Comparison of ENCODE assay signal across 21 mouse cellular contexts in the genomic region with DNA sequence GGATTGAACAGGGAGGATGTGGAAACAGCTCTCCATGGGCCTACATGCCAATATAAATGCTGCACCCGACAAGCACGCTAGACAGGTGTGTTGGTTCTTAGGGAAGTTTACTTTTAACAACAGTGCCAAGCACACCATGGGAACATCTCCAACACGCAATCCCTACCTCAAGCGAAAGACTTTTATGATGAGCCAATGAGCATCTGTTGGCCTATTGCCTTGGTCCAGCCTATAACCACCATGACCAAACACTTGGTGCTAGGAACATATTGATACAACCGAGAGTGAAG. TPM values are rescaled to one million over a fixed set of nuclear protein-coding genes. Genes with fewer than 3 reads are reported as not detected.
DNase-seq lines count a peak whose midpoint lies in the region; ATAC-seq and TF ChIP-seq lines count a peak whose summit lies in the region.
"Had no signal": no experiment of that assay in that cellular context is flagged by ENCODE, and none has a peak within 500 bp of the region (broad histone marks: within the 10 kb centered on the region; RNA-seq: fewer than 3 reads in every experiment).

No protein-coding gene starts in this region.

- ATAC-seq in kidney, embryonic 16.5 days (ENCODE audit: low FRiP score, low TSS enrichment): no peak
- peak; percentile 22; the same call in 1 of the 2 replicates for ATAC-seq in lung, embryonic 14.5 days (ENCODE audit: insufficient read depth)
- ATAC-seq in stomach, embryonic 16.5 days (ENCODE audit: insufficient read depth, low FRiP score): no peak
- ATAC-seq in stomach, postnatal 0 days (ENCODE audit: low FRiP score, low TSS enrichment): no peak
- ATAC-seq: CD4-positive, CD25-positive, alpha-beta regulatory T cell, adult 4 months; forebrain, embryonic 15.5 days had no signal

- DNase-seq in kidney, postnatal 36 days: no peak
- no peak for DNase-seq in lung, embryonic 14.5 days
- no peak for DNase-seq in lung, postnatal 4 days
- no peak for DNase-seq in stomach, postnatal 0 days (ENCODE audit: low spot score)
- peak; percentile 67 for DNase-seq in large intestine, adult 2 months (ENCODE audit: low read depth, low spot score)
- DNase-seq in frontal cortex, postnatal 10 days (ENCODE audit: low spot score in 2 of 2): no peak
- DNase-seq: adrenal gland, adult 2 months; adrenal gland, postnatal 14 days; cerebellum, adult 9-11 months; gastrocnemius, postnatal 36 days; heart, adult 11 months had no signal

- 96% methylated on average over 5 of the region's 5 CpGs for WGBS in kidney, embryonic 16.5 days
- 63% methylated on average over 5 of the region's 5 CpGs for WGBS in lung, embryonic 14.5 days
- WGBS in stomach, embryonic 16.5 days: 86% methylated on average over 5 of the region's 5 CpGs
- WGBS in stomach, postnatal 0 days: 76% methylated on average over 5 of the region's 5 CpGs
- 29% methylated on average over 5 of the region's 5 CpGs for WGBS in large intestine, adult 2 months

- no peak for TF ChIP-seq EP300 in stomach, postnatal 0 days (optimal IDR thresholded peaks at IDR 0.05)

- H3K36me3 ChIP-seq in kidney, embryonic 16.5 days (ENCODE audit: insufficient read depth, low read length): no peaks in the 10 kb centered on the region
- no peaks in the 10 kb centered on the region for H3K36me3 ChIP-seq in lung, embryonic 14.5 days (ENCODE audit: insufficient read depth)
- H3K36me3 ChIP-seq in stomach, embryonic 16.5 days (ENCODE audit: control insufficient read depth, insufficient read depth, low read length): no peaks in the 10 kb centered on the region
- no peaks in the 10 kb centered on the region for H3K36me3 ChIP-seq in stomach, postnatal 0 days (ENCODE audit: control insufficient read depth, insufficient read depth, low read length)
- H3K36me3 ChIP-seq: embryonic facial prominence, embryonic 12.5 days; embryonic facial prominence, embryonic 15.5 days; forebrain, embryonic 12.5 days; forebrain, embryonic 15.5 days; heart, embryonic 12.5 days had no signal

- TF ChIP-seq CTCF in lung, embryonic 14.5 days (IDR thresholded peaks at IDR 0.05; ENCODE audit: low read depth): no peak
- TF ChIP-seq CTCF in stomach, postnatal 0 days (IDR thresholded peaks at IDR 0.05; ENCODE audit: low read depth): no peak

- no peak overlapping the region for H3K4me2 ChIP-seq in kidney, embryonic 16.5 days (replicated peaks; ENCODE audit: low read depth, low read length)
- no peak overlapping the region for H3K4me2 ChIP-seq in lung, embryonic 14.5 days
- H3K4me2 ChIP-seq in stomach, embryonic 16.5 days (ENCODE audit: low read depth, low read length): no peak overlapping the region
- H3K4me2 ChIP-seq in stomach, postnatal 0 days (replicated peaks; ENCODE audit: low read depth): no peak overlapping the region
- H3K4me2 ChIP-seq: embryonic facial prominence, embryonic 12.5 days; embryonic facial prominence, embryonic 15.5 days; forebrain, embryonic 12.5 days; forebrain, embryonic 15.5 days; heart, embryonic 12.5 days; hindbrain, embryonic 14.5 days had no signal

- peaks cover 12% of the 10 kb centered on the region for H3K4me1 ChIP-seq in kidney, embryonic 16.5 days (ENCODE audit: insufficient read depth, low read length)
- peaks cover 21% of the 10 kb centered on the region for H3K4me1 ChIP-seq in lung, embryonic 14.5 days (ENCODE audit: insufficient read depth)
- H3K4me1 ChIP-seq in stomach, embryonic 16.5 days (ENCODE audit: control insufficient read depth, insufficient read depth, low read length): peaks cover 2% of the 10 kb centered on the region
- H3K4me1 ChIP-seq in stomach, postnatal 0 days (replicated peaks; ENCODE audit: control insufficient read depth, insufficient read depth): no peaks in the 10 kb centered on the region
- H3K4me1 ChIP-seq: forebrain, embryonic 12.5 days; forebrain, embryonic 15.5 days had no signal

- no peaks in the 10 kb centered on the region for H3K9me3 ChIP-seq in kidney, embryonic 16.5 days (ENCODE audit: low read length)
- H3K9me3 ChIP-seq in lung, embryonic 14.5 days (ENCODE audit: low read depth, low read length): no peaks in the 10 kb centered on the region
- H3K9me3 ChIP-seq in stomach, embryonic 16.5 days (replicated peaks; ENCODE audit: control insufficient read depth, low read length): no peaks in the 10 kb centered on the region
- H3K9me3 ChIP-seq in stomach, postnatal 0 days (ENCODE audit: control insufficient read depth, low read length): no peaks in the 10 kb centered on the region
- H3K9me3 ChIP-seq: embryonic facial prominence, embryonic 12.5 days; embryonic facial prominence, embryonic 15.5 days; forebrain, embryonic 12.5 days; forebrain, embryonic 15.5 days; heart, embryonic 12.5 days had no signal

- H3K4me3 ChIP-seq in kidney, embryonic 16.5 days (ENCODE audit: low read length): no peak overlapping the region
- no peak overlapping the region for H3K4me3 ChIP-seq in lung, embryonic 14.5 days (ENCODE audit: low read depth, low read length)
- H3K4me3 ChIP-seq in stomach, embryonic 16.5 days (replicated peaks; ENCODE audit: low read length): no peak overlapping the region
- no peak overlapping the region for H3K4me3 ChIP-seq in stomach, postnatal 0 days (ENCODE audit: low read depth, low read length)
- H3K4me3 ChIP-seq: embryonic facial prominence, embryonic 12.5 days; embryonic facial prominence, embryonic 15.5 days; forebrain, embryonic 12.5 days; forebrain, embryonic 15.5 days; heart, embryonic 12.5 days had no signal

- H3K27ac ChIP-seq in kidney, embryonic 16.5 days (ENCODE audit: low read length): 0 out of 2 replicates have a peak overlapping the region, but pooled peaks have one; percentile 2
- peak overlapping the region; percentile 72 for H3K27ac ChIP-seq in lung, embryonic 14.5 days (ENCODE audit: low read depth)
- 0 out of 2 replicates have a peak overlapping the region, but pooled peaks have one; percentile 1 for H3K27ac ChIP-seq in stomach, embryonic 16.5 days (ENCODE audit: low read length)
- H3K27ac ChIP-seq in stomach, postnatal 0 days (replicated peaks): no peak overlapping the region
- H3K27ac ChIP-seq: embryonic facial prominence, embryonic 12.5 days; embryonic facial prominence, embryonic 15.5 days; forebrain, embryonic 12.5 days; forebrain, embryonic 15.5 days; hindbrain, embryonic 14.5 days had no signal

- no peak overlapping the region for H3K9ac ChIP-seq in kidney, embryonic 16.5 days (replicated peaks; ENCODE audit: low read length)
- H3K9ac ChIP-seq in lung, embryonic 14.5 days: no peak overlapping the region
- no peak overlapping the region for H3K9ac ChIP-seq in stomach, embryonic 16.5 days (ENCODE audit: low read length)
- no peak overlapping the region for H3K9ac ChIP-seq in stomach, postnatal 0 days (ENCODE audit: low read length)
- H3K9ac ChIP-seq: embryonic facial prominence, embryonic 12.5 days; embryonic facial prominence, embryonic 15.5 days; forebrain, embryonic 12.5 days; forebrain, embryonic 15.5 days; heart, embryonic 12.5 days; hindbrain, embryonic 14.5 days had no signal

- no peaks in the 10 kb centered on the region for H3K27me3 ChIP-seq in kidney, embryonic 16.5 days (ENCODE audit: insufficient read depth, low read length)
- H3K27me3 ChIP-seq in lung, embryonic 14.5 days (ENCODE audit: insufficient read depth, low read length): no peaks in the 10 kb centered on the region
- H3K27me3 ChIP-seq in stomach, embryonic 16.5 days (ENCODE audit: control insufficient read depth, insufficient read depth, low read length): no peaks in the 10 kb centered on the region
- no peaks in the 10 kb centered on the region for H3K27me3 ChIP-seq in stomach, postnatal 0 days (ENCODE audit: control insufficient read depth, insufficient read depth, low read length)
- H3K27me3 ChIP-seq: embryonic facial prominence, embryonic 12.5 days; embryonic facial prominence, embryonic 15.5 days; forebrain, embryonic 12.5 days; forebrain, embryonic 15.5 days; heart, embryonic 12.5 days had no signal

RNA-seq across cellular contexts. Expression of a gene that starts 21.6 kb away (rescaled TPM):
- 30.1 and 31.0 TPM in 2 replicates for polyA plus RNA-seq in kidney, embryonic 16.5 days (2015; fragmentation: Nextera tagmentation; extraction: Ambion mirVana)
- 29.4 and 30.8 TPM in 2 replicates for polyA plus RNA-seq in lung, embryonic 14.5 days (2014; fragmentation: Nextera tagmentation; extraction: Ambion mirVana)
- polyA plus RNA-seq in stomach, embryonic 16.5 days (2015; fragmentation: Nextera tagmentation; extraction: Ambion mirVana): 24.1 and 25.2 TPM in 2 replicates
- polyA plus RNA-seq in stomach, postnatal 0 days (2015; fragmentation: Nextera tagmentation; extraction: Ambion mirVana): 13.0 and 13.9 TPM in 2 replicates
- 1.7 and 2.4 TPM in 2 replicates for polyA plus RNA-seq in large intestine, adult 2 months (2012; rRNA removed)

RNA-seq across cellular contexts. Expression of a gene that starts 32.1 kb away (rescaled TPM):
- polyA plus RNA-seq in kidney, embryonic 16.5 days (2015; fragmentation: Nextera tagmentation; extraction: Ambion mirVana): 2.2 and 3.3 TPM in 2 replicates
- 5.0 and 5.6 TPM in 2 replicates for polyA plus RNA-seq in lung, embryonic 14.5 days (2014; fragmentation: Nextera tagmentation; extraction: Ambion mirVana)
- polyA plus RNA-seq in stomach, embryonic 16.5 days (2015; fragmentation: Nextera tagmentation; extraction: Ambion mirVana): 9.1 and 9.9 TPM in 2 replicates
- 5.4 and 6.5 TPM in 2 replicates for polyA plus RNA-seq in stomach, postnatal 0 days (2015; fragmentation: Nextera tagmentation; extraction: Ambion mirVana)
- 2.6 and 7.5 TPM in 2 replicates for polyA plus RNA-seq in large intestine, adult 2 months (2012; rRNA removed)
- polyA plus RNA-seq: adrenal gland, adult 2 months; C2C12 had no signal
